Mouse (Mus musculus) adrenal gland, adult 8-10 months (tissue): ENCODE results near the gene Chrna10. TPM values are rescaled to one million over a fixed set of nuclear protein-coding genes. Genes with fewer than 3 reads are reported as not detected.

ENCODE experiments used
- DNase-seq: peaks from one replicate; pipeline ENCODE4 v3.0.0; 2022
- total RNA-seq, 4 experiments: library from RNA; stranded (reverse); gene quantifications; 2 replicates each; pipeline ENCODE4 v1.2.4; 2022

Chrna10 gene
- under 1 TPM in 1 of 4 experiments, not detected in 3; 0.28 TPM for total RNA-seq

- DNase-seq, result no peak
Observed at GRCm38 (mm10) chr7:102116579-102117331, at the start of gene Chrna10. Chrna10 (minus strand) TSS chr7:102116828.

- no peak for DNase-seq
Observed at GRCm38 (mm10) chr7:102153691-102154090, 37.1 kb upstream of the Chrna10 start.

- DNase-seq, result no peak
Observed at GRCm38 (mm10) chr7:102137898-102138297, 21.3 kb upstream of the Chrna10 start.

- DNase-seq, result no peak
Observed at GRCm38 (mm10) chr7:102137464-102137863, 20.8 kb upstream of the Chrna10 start.

DNA sequence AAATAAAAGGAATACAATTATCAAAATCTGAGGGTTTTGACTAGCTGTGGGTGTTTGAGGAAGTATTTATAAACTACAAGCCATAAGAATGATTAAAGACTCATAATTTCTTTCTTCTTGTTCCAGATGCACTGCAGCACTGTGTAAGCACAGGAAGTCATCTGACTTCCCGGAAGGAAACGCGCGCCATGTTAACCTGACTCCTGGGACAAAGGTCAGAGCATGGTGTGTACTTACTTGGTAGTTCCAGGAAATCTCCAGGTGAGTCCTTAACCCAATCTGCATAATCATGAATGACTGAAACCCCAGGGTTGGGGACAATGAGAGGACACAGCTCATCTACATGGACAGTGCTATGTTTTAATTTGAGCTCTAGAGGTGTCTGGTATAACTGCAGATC, 15.8 kb upstream of the Chrna10 start:
- DNase-seq, result no peak

DNA sequence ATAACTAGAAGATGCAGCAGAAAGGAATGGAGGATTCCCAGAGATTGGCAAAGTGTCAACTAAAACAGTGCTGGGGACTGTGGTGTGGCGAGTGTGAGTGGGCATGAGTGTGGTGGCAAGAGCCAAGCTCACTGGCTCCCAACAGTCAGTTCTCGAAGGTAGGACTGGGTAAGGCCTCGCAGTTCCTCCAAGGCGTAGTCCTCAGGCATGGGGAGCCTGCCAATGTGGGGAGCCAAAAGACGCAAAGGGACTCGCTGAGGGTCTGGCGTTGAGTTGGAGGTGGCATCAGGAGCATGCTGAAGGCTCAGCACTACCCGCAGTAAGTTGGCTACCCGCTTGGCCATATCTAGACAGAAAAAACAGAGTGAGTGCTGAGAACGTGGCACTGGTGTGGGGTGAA, 3.7 kb upstream of the Chrna10 start:
- no peak for DNase-seq

DNA sequence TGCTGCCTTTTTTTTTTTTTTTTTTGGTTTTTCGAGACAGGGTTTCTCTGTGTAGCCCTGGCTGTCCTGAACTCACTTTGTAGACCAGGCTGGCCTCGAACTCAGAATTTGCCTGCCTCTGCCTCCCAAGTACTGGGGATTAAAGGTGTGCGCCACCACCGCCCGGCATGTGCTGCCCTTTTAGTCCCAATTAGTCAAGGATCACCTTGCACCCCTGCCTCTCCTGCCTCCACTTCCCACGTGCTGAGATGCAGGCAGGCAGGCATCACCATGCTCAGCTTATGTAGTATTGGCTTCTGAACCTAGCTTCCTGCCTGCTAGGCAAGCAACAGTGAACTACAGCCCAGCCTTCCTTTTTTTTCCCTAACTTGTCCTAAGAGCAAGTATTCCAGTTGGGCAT, 754 bp upstream of the Chrna10 start:
- DNase-seq, result no peak

GRCm38 (mm10) chr7:102113151-102113729, 3.4 kb downstream of the Chrna10 start:
- no peak for DNase-seq

- no peak for DNase-seq
Observed at GRCm38 (mm10) chr7:102109746-102110145, 6.9 kb downstream of the Chrna10 start.

DNA sequence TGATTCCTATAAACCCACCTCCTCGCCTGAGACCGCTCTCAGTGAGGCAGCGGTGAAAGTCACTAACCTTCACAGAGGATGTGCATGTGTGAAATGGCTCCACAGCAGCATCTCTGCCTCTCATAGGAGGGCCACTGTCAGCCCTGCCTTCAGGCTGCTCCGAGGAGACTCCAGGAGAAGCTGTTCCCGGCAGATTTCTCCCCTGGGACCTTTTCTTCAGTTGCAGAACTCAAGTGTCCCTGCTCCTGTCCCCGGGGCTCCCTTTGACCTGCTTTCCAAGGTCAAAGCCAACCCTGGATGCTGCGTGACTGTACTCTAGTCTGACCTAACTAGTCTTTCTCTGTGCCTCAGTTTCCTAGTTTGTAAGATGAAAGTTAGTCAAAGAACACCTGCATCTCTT, 7.5 kb downstream of the Chrna10 start, which contains the start of gene Art5:
Gene Art5 (minus strand): TSS at position 319 of the 400 bp plus-strand sequence.
- no peak for DNase-seq

- DNase-seq, result no peak
Observed at GRCm38 (mm10) chr7:102108206-102108605, 8.4 kb downstream of the Chrna10 start.

- no peak for DNase-seq
Observed at GRCm38 (mm10) chr7:102106700-102107141, 9.9 kb downstream of the Chrna10 start.

DNA sequence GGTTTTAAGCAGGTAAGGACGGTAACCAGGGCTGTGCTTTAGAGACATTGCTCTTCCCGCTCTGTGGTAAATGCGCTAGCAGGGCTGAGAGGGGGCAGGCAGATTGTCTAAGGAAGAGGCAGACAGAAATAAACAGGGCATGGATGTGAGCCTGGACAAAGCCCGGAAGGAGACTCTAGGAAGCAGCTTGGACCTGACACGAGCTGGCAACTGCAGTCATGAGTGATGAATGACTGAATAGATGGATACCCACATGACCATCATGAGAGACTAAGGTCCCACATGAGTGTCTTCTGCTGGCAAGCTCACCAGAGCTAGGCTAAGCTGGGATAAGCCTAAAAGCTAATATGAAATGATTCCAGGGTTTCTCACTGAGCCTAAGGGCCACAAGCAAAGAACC, 12.5 kb downstream of the Chrna10 start:
- no peak for DNase-seq

DNA sequence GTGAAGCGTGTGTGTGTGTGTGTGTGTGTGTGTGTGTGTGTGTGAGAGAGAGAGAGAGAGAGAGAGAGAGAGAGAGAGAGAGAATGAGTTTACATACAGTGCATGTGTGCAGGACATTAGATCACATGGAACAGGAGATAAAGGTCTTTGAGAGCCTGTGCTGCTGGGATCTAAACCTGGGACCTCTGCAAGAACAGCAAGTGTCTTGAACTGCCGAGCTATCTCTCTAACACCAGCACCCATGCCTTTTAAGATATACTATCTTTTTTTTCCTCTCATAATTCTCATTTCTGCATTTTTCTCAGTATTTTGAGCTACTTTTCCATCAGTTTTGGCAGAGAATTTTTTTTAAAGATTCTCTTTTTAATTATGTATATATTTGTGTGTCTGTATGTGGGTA, 13.1 kb downstream of the Chrna10 start:
- DNase-seq, result no peak

GRCm38 (mm10) chr7:102102696-102103095, 13.9 kb downstream of the Chrna10 start:
- no peak for DNase-seq

DNA sequence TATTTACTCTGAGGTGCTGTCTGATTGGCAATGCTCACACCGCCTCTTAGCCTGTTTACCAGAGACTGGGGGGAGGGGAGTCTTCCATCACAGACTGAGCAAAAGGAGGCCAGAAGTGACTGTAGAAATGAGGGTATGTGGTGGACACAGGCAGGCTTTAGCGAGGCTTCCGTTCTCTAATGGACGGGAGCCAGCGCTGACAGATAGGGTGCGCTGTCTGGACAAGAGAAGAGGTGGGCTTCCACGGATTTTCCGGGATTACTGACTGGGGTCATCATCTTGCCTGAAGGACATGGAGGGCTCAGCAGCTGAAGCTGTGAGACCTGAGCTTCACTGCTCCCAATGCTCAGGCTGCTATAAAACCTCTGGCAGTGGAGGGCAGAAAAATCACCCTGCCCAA, 14.4 kb downstream of the Chrna10 start:
- DNase-seq, result no peak

- no peak for DNase-seq
Observed at GRCm38 (mm10) chr7:102101487-102101886, 15.1 kb downstream of the Chrna10 start, which contains the start of gene Art1. Art1 (plus strand) TSS chr7:102101743.

- DNase-seq, result no peak
Observed at GRCm38 (mm10) chr7:102100868-102101267, 15.8 kb downstream of the Chrna10 start.

GRCm38 (mm10) chr7:102099760-102100661, 16.6 kb downstream of the Chrna10 start:
- no peak for DNase-seq

GRCm38 (mm10) chr7:102087336-102087735, 29.3 kb downstream of the Chrna10 start:
- no peak for DNase-seq

DNA sequence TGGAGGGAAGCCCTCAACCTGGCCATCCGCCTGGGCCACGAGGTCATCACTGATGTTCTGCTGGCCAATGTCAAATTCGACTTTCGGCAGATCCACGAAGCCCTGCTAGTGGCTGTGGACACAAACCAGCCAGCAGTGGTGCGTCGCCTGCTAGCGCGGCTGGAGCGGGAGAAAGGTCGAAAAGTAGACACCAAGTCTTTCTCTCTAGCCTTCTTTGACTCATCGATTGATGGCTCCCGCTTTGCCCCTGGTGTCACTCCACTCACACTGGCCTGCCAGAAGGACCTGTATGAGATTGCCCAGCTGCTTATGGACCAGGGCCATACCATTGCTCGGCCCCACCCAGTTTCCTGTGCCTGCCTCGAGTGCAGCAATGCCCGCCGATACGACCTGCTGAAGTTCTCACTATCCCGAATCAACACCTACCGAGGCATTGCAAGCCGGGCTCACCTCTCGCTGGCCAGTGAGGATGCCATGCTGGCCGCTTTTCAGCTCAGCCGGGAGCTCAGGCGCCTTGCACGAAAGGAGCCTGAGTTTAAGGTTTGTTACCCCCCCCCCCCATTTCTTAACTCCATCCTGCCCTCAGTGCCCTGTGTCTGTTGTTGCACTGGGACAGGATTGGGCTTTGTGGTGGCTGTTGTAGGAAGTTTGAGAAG, 32.5 kb downstream of the Chrna10 start:
- no peak for DNase-seq

GRCm38 (mm10) chr7:102082816-102083215, 33.8 kb downstream of the Chrna10 start, which contains the start of gene Trpc2:
Trpc2 (plus strand) TSS chr7:102083116.
- DNase-seq, result no peak
